Mouse (Mus musculus): ENCODE data around the gene Vipas39.
"Not testable (repeated sequence)": the region's sequence is repeated elsewhere in the genome, so short reads cannot be mapped to it uniquely, and the experiment has no call there.

Vipas39 gene

GRCm38 (mm10) chr12:87267682-87268081 lies 1.6 kb upstream of the Vipas39 start:
- in situ Hi-C loops (cut with MboI, MseI): loop anchor here (10.0 kb wide), 1 partner anchor 123 kb away; the partner anchor contains the start of genes Gstz1 and Pomt2

GRCm38 (mm10) chr12:87266827-87267603 lies 959 bp upstream of the Vipas39 start:
- in situ Hi-C loops (cut with MboI, MseI): loop anchor here (10.0 kb wide), 1 partner anchor 122 kb away; the partner anchor contains the start of genes Gstz1 and Pomt2

GRCm38 (mm10) chr12:87265444-87265843 lies 612 bp downstream of the Vipas39 start:
- in situ Hi-C loops (cut with MboI, MseI): loop anchor here (10.0 kb wide), 1 partner anchor 121 kb away; the partner anchor contains the start of genes Gstz1 and Pomt2

- in situ Hi-C loops (cut with MboI, MseI): loop anchor here (5.0 to 10.0 kb wide), 2 partner anchors 63 to 116 kb away; partner anchors contain the start of genes Gstz1, Pomt2 and Samd15
Observed at GRCm38 (mm10) chr12:87260562-87260961, 5.5 kb downstream of the Vipas39 start.

GRCm38 (mm10) chr12:87256629-87257028 lies 9.4 kb downstream of the Vipas39 start:
- in situ Hi-C loops (cut with MboI, MseI): no loop called here

- in situ Hi-C loops (cut with MboI, MseI): no loop called here
Observed at GRCm38 (mm10) chr12:87253878-87254277, 12.2 kb downstream of the Vipas39 start.

- in situ Hi-C loops (cut with MboI, MseI): no loop called here
Observed at GRCm38 (mm10) chr12:87250161-87250560, 15.9 kb downstream of the Vipas39 start.

GRCm38 (mm10) chr12:87238632-87239031 lies 27.4 kb downstream of the Vipas39 start, which contains the start of gene Noxred1:
Gene Noxred1 (minus strand): TSS chr12:87238732.
- in situ Hi-C loops (cut with MboI, MseI): no loop called here

- in situ Hi-C loops (cut with MboI, MseI): no loop called here
Observed at GRCm38 (mm10) chr12:87236882-87237483, 29.1 kb downstream of the Vipas39 start.

- in situ Hi-C loops (cut with MboI, MseI): no loop called here
Observed at GRCm38 (mm10) chr12:87230379-87230895, 35.6 kb downstream of the Vipas39 start.

- in situ Hi-C loops (cut with MboI, MseI): no loop called here
Observed at GRCm38 (mm10) chr12:87229633-87230032, 36.4 kb downstream of the Vipas39 start.

- in situ Hi-C loops (cut with MboI, MseI): no loop called here
Observed at GRCm38 (mm10) chr12:87226801-87227200, 39.3 kb downstream of the Vipas39 start.

GRCm38 (mm10) chr12:87224950-87225349 lies 41.1 kb downstream of the Vipas39 start:
- in situ Hi-C loops (cut with MboI, MseI): no loop called here

GRCm38 (mm10) chr12:87219362-87219761 lies 46.7 kb downstream of the Vipas39 start:
- in situ Hi-C loops (cut with MboI, MseI): no loop called here

- in situ Hi-C loops (cut with MboI, MseI): no loop called here
Observed at GRCm38 (mm10) chr12:87217596-87217995, 48.5 kb downstream of the Vipas39 start.

- in situ Hi-C loops (cut with MboI, MseI): no loop called here
Observed at GRCm38 (mm10) chr12:87216053-87216452, 50.0 kb downstream of the Vipas39 start.

GRCm38 (mm10) chr12:87212844-87213606 lies 53.0 kb downstream of the Vipas39 start:
- in situ Hi-C loops (cut with MboI, MseI): loop anchor here (5.0 kb wide), 1 partner anchor 76 kb away; no protein-coding TSS in a partner anchor

GRCm38 (mm10) chr12:87205789-87206188 lies 60.3 kb downstream of the Vipas39 start:
- in situ Hi-C loops (cut with MboI, MseI): not testable (repeated sequence)

GRCm38 (mm10) chr12:87201694-87202093 lies 64.4 kb downstream of the Vipas39 start:
- in situ Hi-C loops (cut with MboI, MseI): no loop called here

GRCm38 (mm10) chr12:87199973-87200586 lies 66.0 kb downstream of the Vipas39 start, which contains the start of gene Tmed8:
Gene Tmed8 (minus strand): TSS chr12:87200454.
- in situ Hi-C loops (cut with MboI, MseI): loop anchor here (5.0 kb wide), 1 partner anchor 62 kb away; no protein-coding TSS in a partner anchor

Measured in T-helper 1 cell (primary cell).